Mouse (Mus musculus): ENCODE measurements around the gene Atxn10.

Gene Atxn10

DNA sequence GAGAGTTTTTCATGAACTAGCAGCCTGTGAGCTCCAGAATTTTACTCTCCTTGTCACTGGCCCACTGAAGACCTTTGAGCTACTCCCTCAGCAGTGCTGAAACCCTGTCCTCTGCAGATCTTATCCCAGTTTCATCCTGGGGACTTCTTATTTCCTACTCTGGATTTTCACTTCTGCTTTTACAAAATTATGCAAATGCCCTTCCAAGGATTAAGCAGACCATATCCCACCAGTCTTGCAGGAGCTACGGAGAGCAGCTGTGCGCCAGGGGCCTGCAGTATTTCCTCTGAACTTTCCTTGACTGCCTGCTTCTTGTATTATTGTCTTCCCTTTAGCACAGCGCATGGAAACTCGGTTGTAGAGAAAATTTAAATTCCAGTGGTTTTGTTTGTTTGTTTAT is 68.7 kb downstream of the Atxn10 start:
- DNase-seq (ENCODE audit: low read depth, low spot score): no peak

GRCm38 (mm10) chr15:85405567-85405966 is 69.5 kb downstream of the Atxn10 start:
- DNase-seq (ENCODE audit: low read depth, low spot score): no peak

DNA sequence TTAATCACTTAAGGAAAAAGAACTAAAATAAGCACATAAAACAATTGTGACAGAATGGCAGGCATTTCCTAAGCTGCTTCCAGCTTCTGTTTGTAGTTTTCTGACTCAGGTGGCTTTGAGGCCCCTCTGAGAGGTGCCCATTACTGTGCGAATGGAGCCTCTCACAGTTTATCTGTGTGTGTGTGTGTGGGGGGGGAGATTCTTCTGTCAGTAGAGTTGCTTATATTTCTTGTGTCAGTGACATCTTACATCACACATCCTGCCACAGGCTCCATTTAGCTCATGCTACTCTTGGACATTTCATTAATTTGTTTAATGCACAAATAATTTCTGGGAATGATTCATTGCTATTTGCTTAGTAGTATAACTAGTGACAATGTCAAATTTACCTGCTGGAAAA is 70.8 kb downstream of the Atxn10 start:
- DNase-seq (ENCODE audit: low read depth, low spot score): no peak

DNA sequence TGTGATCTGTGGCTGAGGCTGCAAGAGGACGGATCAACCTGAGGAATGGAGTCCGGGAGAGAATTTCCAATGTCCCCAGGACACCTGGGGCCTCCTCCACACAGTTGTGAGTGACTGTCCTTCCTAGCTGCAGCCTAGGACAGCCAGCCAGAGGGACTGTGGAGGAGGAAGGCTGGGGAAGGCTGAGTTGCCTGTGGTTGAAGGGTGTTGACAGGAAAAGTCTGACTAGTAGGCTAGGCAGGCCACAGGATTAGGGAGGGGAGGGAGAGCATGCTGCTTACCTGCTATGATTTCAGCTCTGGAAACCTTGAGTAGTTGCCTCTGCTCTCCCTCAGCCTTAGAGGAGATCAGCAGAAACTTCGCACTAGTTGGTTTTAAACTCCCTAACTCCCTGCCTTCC is 71.3 kb downstream of the Atxn10 start:
- DNase-seq (ENCODE audit: low read depth, low spot score): peak; percentile 68

DNA sequence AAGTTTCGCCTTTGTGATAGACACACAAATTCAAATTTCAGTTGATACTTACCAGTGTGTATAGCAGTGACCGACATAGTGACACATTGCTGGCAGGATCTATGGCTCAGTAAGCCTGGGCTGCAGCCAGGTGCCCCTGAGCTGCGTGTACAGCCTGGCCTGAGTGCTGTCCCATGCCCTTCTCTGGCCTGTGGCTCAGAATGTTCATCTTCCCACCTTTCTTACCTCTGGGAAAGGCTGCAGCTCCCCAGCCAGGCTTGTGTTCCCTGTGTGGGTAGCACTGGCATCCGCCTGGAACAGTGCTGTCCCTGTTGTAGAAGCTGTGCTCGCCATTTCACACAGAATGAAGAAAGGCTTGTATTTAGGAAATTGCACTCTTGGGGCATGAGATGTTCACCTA is 72.7 kb downstream of the Atxn10 start:
- no peak for DNase-seq (ENCODE audit: low read depth, low spot score)

GRCm38 (mm10) chr15:85409245-85409783 is 73.3 kb downstream of the Atxn10 start:
- DNase-seq (ENCODE audit: low read depth, low spot score): no peak

- no peak for DNase-seq (ENCODE audit: low read depth, low spot score)
Observed at GRCm38 (mm10) chr15:85409836-85410235, 73.8 kb downstream of the Atxn10 start.

DNA sequence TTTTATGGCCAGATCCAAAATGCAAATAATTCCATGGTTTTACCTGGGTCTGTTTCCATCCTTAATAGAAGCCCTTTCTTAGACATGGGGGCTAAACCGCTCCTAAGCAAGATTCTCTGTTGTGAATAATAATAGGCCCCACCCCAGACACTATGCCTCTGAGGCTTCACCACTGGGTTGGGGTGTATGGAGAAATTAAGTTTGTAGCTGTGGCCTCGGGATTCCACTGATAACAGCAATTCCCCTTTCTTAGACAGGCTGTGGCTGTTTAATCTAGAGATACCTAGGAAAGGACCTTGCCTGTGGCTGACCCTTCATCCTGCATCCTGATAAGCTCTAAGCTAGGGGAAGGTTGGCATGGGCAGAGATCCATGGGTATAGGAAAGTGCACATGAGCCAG is 78.6 kb downstream of the Atxn10 start:
- no peak for DNase-seq (ENCODE audit: low read depth, low spot score)

DNA sequence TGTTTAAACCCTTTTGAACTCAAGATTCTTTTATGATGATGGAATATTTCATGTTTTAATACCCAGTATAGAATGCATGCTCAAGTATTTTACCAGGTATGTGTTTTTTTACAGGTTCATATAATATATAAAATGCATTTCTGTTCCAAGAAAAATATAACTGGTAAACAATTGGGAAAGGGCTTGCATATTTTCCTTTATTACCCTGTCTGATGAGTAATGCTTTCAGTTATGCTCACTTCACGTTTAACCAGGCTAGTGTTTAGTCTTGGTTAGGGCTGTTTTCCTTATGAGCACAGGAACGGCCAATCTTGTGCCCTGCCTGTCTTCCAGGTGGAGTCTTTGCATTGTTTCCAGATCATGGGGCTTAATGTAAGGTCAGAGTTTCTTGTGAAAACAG is 84.6 kb downstream of the Atxn10 start:
- peak; percentile 50 for DNase-seq (ENCODE audit: low read depth, low spot score)

- DNase-seq (ENCODE audit: low read depth, low spot score): peak; percentile 97
Observed at GRCm38 (mm10) chr15:85424197-85424596, 88.2 kb downstream of the Atxn10 start.

- DNase-seq (ENCODE audit: low read depth, low spot score): no peak
Observed at GRCm38 (mm10) chr15:85428140-85428539, 92.1 kb downstream of the Atxn10 start.

- DNase-seq (ENCODE audit: low read depth, low spot score): no peak
Observed at GRCm38 (mm10) chr15:85442568-85442967, 106.5 kb downstream of the Atxn10 start.

- DNase-seq (ENCODE audit: low read depth, low spot score): no peak
Observed at GRCm38 (mm10) chr15:85446652-85447051, 110.6 kb downstream of the Atxn10 start.

DNA sequence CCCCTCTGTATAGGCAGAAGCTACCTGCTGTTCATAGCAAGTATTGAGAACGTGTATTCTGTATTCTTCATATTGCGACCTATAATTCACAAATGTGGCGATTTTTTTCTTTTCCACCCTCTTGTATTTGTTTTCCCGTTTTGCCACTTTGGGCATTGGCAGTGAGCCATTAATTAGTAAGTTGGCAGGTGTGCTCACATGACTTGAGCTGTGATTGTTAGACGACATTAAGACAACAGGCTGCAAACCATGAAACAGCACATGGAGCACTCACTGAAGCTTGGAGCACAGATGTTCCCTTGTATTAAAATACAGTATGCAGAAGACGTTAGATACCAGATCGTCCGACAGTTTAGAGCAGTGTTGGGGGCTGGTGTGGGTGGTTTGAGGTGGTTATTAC is 120.8 kb downstream of the Atxn10 start:
- no peak for DNase-seq (ENCODE audit: low read depth, low spot score)

GRCm38 (mm10) chr15:85457838-85458237 is 121.8 kb downstream of the Atxn10 start:
- DNase-seq (ENCODE audit: low read depth, low spot score): no peak

DNA sequence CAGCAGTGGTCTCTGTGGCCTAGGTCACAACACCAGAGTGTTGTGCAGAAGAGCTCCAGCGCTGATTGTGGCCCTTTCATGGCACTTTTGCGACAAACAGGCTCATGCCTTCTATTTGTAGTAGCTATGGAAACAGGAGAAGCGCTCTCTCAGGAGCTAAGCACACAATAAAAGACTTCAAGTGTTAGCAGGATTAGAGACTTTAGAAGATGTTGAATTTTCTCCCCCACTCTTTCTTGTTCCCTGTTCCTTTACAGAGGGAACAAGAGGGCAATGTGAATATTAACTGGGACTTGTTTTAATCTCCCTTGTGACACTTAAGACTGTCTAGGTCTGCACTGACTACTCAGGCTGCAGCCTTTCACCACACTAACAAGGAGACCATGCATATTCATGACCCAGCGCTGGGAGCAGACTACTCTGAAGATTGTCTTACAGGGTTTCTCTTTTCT is 122.6 kb downstream of the Atxn10 start:
- no peak for DNase-seq (ENCODE audit: low read depth, low spot score)

GRCm38 (mm10) chr15:85461541-85461940 is 125.5 kb downstream of the Atxn10 start:
- DNase-seq (ENCODE audit: low read depth, low spot score): no peak

- no peak for DNase-seq (ENCODE audit: low read depth, low spot score)
Observed at GRCm38 (mm10) chr15:85462138-85462537, 126.1 kb downstream of the Atxn10 start.

DNA sequence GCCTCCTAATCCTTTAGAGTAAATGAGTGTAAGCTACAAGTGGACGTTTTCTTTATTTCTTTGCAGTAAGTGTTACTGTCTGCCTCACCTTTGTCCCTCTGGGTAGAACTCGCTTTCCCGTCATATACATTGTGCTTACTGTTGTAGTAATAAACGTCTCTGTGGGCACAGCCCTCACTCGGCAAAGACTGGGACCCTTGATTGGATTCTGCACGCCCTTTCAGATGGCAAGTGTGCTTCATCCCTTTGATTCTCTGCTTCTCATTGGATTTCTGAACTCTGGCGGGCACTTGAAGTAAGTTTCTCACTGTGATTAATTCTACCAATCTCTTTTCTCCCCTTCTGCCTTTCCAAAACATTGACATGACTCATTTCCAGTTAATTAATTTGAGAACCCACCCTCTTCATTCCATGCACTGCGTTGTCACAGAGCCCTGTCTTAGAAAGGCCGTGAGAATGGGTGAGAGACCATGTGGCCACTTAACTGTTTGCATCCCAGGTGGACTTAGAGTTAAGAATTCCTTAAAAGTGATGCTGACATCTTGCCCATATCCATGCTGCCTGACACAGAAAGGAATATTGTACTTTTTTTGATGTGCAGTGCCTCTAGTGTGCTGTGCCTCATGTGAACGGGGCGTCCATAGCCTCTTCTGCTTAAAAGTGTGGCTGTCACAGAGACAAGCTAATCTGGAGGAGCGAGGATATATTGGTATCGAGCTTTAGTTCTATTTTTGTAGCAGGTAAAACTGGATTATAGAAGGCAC is 127.2 kb downstream of the Atxn10 start:
- DNase-seq (ENCODE audit: low read depth, low spot score): no peak

- DNase-seq (ENCODE audit: low read depth, low spot score): no peak
Observed at GRCm38 (mm10) chr15:85464190-85464589, 128.1 kb downstream of the Atxn10 start.

DNA sequence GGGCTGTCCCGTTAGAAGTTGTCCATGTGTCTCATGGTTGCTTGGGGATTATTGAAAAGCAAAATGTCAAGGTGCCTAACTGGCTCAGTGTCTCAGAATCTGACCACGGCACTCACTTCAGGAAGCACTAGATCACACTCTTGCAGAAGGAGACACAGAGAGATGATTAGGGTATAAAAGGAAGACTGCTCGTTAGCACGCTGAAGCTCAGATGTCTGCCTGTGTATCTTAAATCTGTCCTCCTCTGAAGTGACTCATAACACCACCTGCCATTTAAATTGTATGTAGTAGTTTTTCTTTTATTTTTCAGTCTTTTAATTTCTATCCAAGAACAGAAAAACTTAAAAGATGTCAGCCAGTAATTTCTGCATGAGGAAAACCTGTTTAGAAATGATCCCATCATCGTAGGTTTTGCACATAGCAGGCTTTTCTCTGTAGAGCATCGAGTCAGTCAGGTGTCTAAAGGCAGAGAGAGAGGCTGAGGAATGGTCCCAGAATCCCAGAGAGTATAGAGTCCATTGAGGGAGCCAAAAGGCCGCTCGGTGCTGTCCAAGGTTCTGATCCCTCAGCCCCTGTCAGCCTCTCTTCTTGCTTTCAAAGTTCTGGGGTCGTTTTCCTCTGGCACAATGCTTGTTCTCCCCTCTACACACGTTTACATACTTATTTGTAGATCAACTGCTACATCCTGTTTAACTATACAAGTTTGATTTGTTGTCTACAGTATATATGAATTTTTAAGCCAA is 128.9 kb downstream of the Atxn10 start:
- DNase-seq (ENCODE audit: low read depth, low spot score): peak; percentile 22

DNA sequence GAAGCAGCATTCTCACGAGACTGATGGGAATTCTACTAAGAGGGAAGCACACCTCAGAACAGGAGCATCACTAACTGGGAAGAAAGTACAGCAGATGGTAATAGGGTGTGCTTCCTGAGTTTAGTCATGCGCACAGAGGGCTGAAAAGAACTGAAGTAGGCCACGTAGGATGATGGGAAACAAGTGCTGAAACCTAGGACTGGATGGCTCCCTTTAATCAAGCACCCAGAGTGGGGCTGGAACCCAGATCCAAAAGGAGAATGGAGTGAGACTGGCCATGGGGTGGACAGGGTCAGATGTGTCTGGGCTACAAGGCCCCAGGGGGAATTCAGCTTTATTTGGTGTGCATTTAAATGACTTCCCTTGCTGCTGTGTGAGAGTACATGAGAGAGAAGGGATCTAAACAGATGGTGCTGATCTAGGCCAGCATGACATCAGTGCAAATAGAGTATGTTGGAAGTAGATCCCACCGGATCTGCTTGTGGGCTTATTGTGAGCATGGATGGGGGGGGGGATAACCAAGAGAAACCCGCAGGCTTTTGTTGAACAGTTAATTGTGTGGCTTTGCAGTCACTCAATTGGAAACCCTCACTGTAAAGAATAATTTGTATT is 130.5 kb downstream of the Atxn10 start:
- DNase-seq (ENCODE audit: low read depth, low spot score): no peak
